Mouse (Mus musculus) heart, postnatal 4 days (tissue): ENCODE results near the gene Gm10160. TPM values are rescaled to one million over a fixed set of nuclear protein-coding genes. Genes with fewer than 3 reads are reported as not detected.

Experiments used
- DNase-seq: peaks from one replicate; pipeline ENCODE4 v3.0.0; 2021
- total RNA-seq, 2 experiments: library from RNA; stranded (reverse); gene quantifications; 2 replicates each; pipeline ENCODE4 v1.2.3; 2021

Gene Gm10160
- total RNA-seq, result not detected

- no peak for DNase-seq
These were observed at the start of gene Gm10160 for GRCm38 (mm10) chr7:81855694-81856093. Gm10160 (minus strand) TSS chr7:81855794.

GRCm38 (mm10) chr7:81904926-81905325, 49.3 kb upstream of the Gm10160 start:
- no peak for DNase-seq

- DNase-seq, result no peak
These were observed 48.5 kb upstream of the Gm10160 start for GRCm38 (mm10) chr7:81904094-81904493.

DNA sequence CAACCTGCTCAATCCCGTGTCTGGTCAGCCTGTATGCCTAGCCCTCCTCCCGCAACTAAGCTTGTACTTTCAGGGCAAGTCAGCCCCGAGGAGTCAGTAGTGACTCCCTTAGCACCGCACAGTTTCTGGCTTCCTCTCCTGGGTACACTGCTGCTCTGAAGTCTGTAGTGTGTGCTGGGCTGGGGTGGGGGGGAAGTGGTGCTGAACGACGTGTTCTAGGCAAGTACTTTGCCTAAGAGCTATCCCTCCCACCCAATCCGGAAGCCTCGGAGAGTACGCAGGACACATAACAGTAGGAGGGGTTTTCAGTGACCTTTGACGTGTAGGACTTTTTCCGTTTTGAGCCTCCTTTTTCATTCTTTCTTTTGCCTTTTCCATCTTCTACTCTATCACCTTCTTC, 43.8 kb upstream of the Gm10160 start:
- no peak for DNase-seq

GRCm38 (mm10) chr7:81885128-81885527, 29.5 kb upstream of the Gm10160 start:
- DNase-seq, result no peak

- DNase-seq, result no peak
These were observed 26.0 kb upstream of the Gm10160 start for GRCm38 (mm10) chr7:81881600-81881999.

DNA sequence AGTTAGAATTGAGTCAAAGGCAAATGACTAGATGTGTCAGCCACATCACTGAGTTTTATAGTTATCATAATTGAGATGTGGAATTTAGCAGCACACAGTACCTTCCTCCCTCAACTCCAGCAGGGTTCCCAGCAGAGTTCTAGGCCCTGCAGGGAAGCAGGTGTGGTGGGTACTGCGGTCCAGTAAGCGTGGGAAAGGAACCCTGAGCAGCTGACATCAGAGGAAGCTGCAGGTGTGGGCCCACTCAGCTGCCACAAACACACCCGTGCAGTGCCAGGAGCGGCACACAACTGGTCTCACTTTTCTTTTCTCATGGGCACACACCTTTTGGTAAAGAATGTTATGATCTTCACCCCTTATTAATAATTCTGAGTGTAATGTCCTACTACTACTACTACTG, 25.2 kb upstream of the Gm10160 start:
- DNase-seq, result no peak

DNA sequence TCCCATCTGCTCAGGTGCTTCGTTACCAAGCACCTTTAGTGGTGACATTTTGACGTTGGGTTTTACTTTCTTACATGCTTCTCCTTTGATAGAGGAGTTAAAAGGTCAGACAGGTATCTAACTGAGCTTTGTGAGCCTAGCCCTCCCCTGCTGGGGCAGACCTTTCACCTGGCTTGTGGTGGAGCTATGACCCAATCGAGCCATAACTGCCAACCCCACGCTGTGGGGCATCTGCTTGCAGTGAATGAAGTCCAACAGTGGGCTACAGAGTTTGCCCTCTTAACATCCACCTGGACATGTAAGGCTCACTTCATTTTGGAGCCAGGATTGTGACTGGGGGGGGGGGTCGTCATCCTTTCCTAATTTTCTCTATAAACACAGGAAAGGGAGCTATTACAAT, 24.7 kb upstream of the Gm10160 start:
- DNase-seq, result no peak

GRCm38 (mm10) chr7:81875372-81875771, 19.8 kb upstream of the Gm10160 start:
- no peak for DNase-seq

DNA sequence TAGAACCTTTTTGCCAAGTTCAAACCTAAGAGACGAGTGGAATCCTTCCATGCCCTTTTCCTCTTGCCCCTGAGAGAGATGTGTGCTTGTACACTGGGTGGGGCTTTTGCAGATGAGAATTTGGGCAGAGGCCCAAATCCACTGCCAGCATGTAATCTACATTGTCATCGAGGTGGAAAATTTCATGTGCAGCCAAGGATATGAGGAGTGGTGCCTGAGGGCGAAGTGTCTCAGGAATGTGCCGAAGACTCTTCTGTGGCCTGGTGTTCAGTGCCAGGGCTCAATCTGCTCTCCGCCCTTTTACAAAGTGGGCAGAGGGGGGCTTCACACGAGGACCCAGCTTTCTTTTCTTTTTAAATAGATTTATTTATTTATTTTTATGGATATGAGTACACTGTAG, 19.0 kb upstream of the Gm10160 start:
- no peak for DNase-seq

DNA sequence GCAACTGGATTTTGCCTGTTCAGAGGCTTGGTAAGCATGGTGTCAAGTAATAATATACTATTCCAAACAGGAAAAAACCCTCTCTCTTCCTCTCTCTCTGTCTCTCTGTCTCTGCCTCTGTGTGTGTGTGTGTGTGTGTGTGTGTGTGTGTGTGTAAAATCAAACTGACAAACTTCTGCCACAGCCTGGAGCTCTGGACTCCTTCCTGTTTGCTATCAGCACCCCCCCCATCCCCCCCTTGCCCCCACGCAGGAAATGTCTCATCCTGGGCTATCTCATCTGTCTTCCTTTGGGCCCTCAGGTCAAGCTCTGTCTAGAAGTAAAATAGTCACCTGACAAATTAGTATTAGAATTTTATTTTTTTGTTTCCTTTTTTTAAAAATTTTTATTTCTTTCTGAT, 18.2 kb upstream of the Gm10160 start:
- DNase-seq, result no peak

DNA sequence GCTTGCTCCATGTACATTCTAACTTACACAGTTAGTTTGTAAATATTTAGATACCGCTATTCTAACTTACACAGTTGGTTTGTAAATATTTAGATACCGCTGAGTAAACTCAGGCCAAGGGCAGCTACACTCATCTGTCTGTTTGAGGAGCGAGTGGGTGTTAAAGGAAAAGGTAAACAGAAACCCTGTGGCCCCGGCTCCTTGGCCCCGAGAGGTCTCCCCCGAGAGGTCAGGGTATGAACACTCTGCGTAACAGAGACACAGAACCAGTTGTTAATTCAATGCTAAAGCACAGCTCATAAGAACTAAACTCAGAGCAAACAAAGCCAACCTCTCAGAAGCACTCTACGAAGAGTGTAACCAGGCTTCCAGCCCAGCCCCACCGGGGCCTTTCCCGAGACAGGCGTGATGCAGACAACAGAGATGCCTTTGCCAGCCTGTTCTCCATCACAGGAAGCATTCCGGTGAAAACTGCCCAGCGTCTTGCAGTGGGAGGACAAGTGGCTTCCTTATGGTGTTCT, 17.0 kb upstream of the Gm10160 start:
- no peak for DNase-seq

GRCm38 (mm10) chr7:81868158-81868557, 12.6 kb upstream of the Gm10160 start:
- peak; percentile 82 for DNase-seq

DNA sequence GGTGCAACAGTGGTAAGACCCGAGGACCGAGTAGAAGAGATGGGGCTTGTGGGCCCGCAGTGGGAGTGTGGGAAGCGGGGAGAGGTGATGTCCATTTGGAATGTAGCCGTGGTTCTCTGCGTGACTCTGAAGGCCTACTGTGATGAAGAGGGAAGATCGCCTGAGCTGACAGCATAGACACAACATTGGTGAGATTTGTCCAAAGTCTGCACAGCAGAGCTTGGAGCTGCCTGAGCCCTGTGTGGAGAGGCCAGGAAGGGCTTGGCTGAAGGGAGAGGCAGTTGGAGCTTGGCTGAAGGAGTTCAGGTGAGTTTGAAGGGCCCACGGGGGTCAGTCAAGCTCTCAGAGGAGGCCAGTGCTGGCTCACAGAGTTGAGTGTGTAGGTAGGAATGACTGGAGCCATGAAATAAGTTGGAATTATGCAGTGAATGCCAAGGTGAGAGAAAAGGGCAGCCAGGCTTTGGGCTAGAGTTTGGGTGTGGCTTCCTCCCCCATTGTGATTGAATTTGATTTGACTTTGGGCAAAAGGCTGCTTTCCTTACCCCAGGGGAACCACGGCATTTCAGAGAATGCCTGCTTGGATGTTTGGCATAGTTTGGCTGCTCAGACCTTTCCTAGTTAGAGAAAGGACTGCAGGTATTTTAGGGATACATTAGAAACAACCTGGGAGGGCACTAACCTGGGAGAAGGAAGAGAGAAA, 11.8 kb upstream of the Gm10160 start:
- DNase-seq, result no peak

- DNase-seq, result no peak
These were observed 10.3 kb upstream of the Gm10160 start for GRCm38 (mm10) chr7:81865937-81866336.

- no peak for DNase-seq
These were observed 9.0 kb upstream of the Gm10160 start for GRCm38 (mm10) chr7:81864552-81864951.

GRCm38 (mm10) chr7:81862587-81863583, 7.3 kb upstream of the Gm10160 start:
- DNase-seq, result peak; percentile 29

- DNase-seq, result no peak
These were observed 6.3 kb upstream of the Gm10160 start for GRCm38 (mm10) chr7:81861921-81862320.

DNA sequence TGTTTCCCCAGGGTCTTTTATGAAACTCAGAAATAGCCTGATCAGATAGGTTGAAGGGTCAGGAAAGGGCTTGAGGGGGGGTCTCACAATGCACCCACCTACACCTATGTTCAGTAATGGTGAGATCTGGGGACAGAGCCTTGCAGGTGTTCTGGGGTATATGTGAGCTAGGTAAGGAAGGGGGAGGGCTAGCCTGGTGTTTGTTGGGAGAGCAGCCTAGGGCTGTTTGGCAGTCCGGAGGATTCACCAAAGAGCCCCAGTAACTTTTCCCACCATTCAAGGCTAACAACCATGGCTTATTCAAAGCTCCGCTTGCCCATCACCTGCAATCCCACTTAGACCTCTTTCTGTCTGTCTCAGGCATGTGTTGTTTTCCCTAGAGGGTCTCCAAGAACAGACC, 5.9 kb upstream of the Gm10160 start:
- no peak for DNase-seq

DNA sequence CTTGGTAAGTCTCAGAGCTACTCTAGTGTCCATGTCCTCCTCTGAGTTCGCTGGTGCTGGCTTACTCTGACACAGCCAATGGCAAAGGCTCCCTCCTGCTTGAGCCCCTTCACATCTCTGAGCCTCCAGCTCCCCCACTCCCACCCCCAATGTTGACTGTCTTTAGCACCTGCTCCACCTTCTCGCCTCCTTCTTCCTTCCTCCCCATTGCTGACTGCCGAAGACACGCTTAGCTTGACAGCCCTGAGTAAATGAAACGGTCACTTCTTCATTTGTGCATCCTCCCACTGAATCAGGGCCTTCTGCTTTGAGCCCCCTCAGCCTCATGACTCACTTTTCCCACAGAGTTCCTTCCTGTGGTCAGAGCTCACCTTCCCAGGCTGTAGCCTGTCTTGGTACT, 5.4 kb upstream of the Gm10160 start:
- no peak for DNase-seq

DNA sequence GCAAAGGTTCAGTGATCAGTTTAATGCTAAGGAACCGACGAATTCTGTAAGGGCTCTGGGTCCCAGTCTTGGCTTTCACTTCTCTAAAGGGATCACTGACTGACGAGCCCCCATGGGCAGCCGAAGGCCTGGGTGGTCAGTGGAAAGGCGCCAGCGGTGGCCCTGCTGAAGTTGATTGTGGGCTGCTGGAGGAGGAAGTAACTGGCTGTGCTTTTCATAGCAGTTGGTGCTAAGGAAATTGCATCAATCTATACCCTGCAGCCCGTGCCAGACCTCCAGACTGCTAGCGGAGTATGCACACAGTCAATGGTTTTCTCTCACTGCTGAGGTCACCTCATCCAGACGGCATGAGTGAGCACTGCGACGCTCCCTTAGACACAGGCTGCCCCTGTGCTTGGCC, 4.5 kb upstream of the Gm10160 start:
- peak; percentile 32 for DNase-seq

- peak; percentile 55 for DNase-seq
These were observed 3.6 kb upstream of the Gm10160 start, which contains the start of gene Tm6sf1 for GRCm38 (mm10) chr7:81858968-81859721. Tm6sf1 (plus strand) TSS chr7:81859001.

GRCm38 (mm10) chr7:81858236-81858635, 2.6 kb upstream of the Gm10160 start:
- DNase-seq, result no peak
